Mouse (Mus musculus) testis, adult 2 months (tissue): Measurements from ENCODE around the gene Tas2r130.

Experiments used
- CTCF ChIP-seq: fragments of 200-500 bp; IDR thresholded peaks from 2 replicates; pipeline ENCODE4 v1.5.1; 2012; ENCODE audit warnings: low read depth, mild to moderate bottlenecking, inconsistent platforms, low read length, moderate library complexity; ENCODE audit not compliant: control insufficient read depth, insufficient read depth, insufficient replicate concordance
- POLR2A ChIP-seq: fragments of 200-500 bp; IDR thresholded peaks from 2 replicates; pipeline ENCODE4 v1.6.1; 2012; ENCODE audit warnings: low read depth, mild to moderate bottlenecking, inconsistent platforms, low read length, moderate library complexity; ENCODE audit not compliant: control insufficient read depth

DNA sequence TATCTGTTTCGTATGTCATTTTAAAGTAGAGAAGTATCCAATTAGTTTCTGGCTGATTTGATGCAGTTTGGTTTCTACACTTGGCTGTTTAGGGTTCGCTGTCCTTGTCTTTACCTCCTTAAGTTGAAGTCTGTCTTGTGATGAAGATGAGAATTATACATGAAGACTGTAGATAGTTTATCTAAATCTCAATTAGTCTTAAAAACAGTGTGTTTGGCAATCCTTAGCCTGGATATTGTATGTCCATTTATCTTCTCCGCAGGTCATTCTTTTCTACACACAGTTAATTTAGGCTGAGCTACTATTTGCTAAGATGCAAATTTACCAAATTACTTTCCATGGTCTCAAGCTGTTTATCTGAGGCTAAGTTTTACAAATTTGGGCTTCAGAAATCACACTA, at the start of gene Tas2r130:
- TF ChIP-seq CTCF (no peak), POLR2A (no peak)
